Mouse (Mus musculus): ENCODE results near the gene St6galnac5. TPM values are rescaled to one million over a fixed set of nuclear protein-coding genes. Genes with fewer than 3 reads are reported as not detected.

St6galnac5 gene
- total and polyA plus RNA-seq, 3 experiments, result 0.04 TPM; not detected in 2

DNA sequence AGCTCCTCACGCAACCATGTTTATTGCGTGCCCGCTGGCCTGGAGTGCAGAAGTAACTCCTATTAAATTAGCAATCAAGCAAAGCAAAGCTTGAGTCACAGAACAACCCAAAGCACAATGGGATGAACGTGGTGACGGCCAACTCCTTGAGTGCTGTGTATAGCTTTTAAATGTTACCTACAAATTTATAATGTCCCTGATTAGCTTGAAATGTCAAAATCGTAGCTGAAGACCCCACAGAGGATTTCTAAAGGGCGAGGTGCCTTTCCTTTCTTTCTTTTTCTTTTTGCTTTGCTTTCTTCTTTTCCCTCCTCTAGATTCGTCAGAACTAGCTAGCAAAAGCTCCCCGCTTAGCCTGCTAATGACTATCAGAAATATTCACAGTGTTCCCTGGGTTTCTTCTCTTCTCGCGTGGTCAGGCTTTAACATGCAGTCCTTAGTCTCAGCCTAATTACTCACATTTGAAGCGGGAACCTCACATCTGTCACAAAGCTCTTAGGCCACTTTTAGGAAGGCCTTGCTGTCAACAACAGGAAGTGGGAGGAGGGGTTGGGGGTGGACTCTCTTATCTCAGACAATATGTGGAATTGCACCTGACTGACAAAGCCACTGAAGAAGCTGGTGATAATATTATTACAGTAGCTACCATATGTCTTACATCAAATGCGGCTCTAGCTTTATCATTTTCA, 53.6 kb downstream of the St6galnac5 start:
- H3K4me2 ChIP-seq (ENCODE audit: insufficient read depth, low read depth, poor library complexity, severe bottlenecking), result peak overlapping the region; percentile 83
- H3K9ac ChIP-seq (ENCODE audit: insufficient read depth, low read depth), result peak overlapping the region; percentile 67
- dilution Hi-C loops (cut with MboI; ENCODE audit: extremely low pct_ligation_motif_present, extremely low pct_unique_long_range_greater_than_20kb, low sequenced_read_pairs), result no loop called here
- peak overlapping the region; percentile 34 for H3K27ac ChIP-seq (ENCODE audit: insufficient read depth, low read depth)
- peaks cover 0 to 3% of the 10 kb centered on the region in 2 experiments for H3K36me3 ChIP-seq (replicated peaks in 1 of 2; ENCODE audit: control insufficient read depth in 1 of 2, insufficient read depth in 1 of 2, low read length in 1 of 2)
- no peaks in the 10 kb centered on the region for H3K9me3 ChIP-seq (replicated peaks; ENCODE audit: low read length)
- DNase-seq (ENCODE audit: extremely low read depth), result peak; percentile 96
- in situ Hi-C loops (cut with MboI; ENCODE audit: low pct_ligation_motif_present, low pct_unique_long_range_greater_than_20kb, low sequenced_read_pairs), result no loop called here
- H3K4me3 ChIP-seq (replicated peaks in 1 of 3; ENCODE audit: low read depth in 2 of 3, low read length in 2 of 3, poor library complexity in 1 of 3), result peak overlapping the region; percentile 15 to 71 (median 57)
- H3K4me1 ChIP-seq (ENCODE audit: control insufficient read depth in 1 of 2, insufficient read depth in 2 of 2), result peaks cover 21 to 63% of the 10 kb centered on the region in 2 experiments
- TF ChIP-seq HCFC1 (IDR thresholded peaks at IDR 0.05; ENCODE audit: low read depth, low read length) (peak; percentile 71), EP300 (IDR thresholded peaks at IDR 0.05; ENCODE audit: low read length) (peak; percentile 61), CHD1 (IDR thresholded peaks at IDR 0.05; ENCODE audit: low read depth, low read length) (no peak), USF2 (conservative IDR thresholded peaks at IDR 0.05; ENCODE audit: low read depth, low read length) (no peak), ZKSCAN1 (IDR thresholded peaks at IDR 0.05; ENCODE audit: borderline replicate concordance, low read depth, low read length) (no peak), POLR2A (IDR thresholded peaks at IDR 0.05; ENCODE audit: low read depth, low read length) (peak; percentile 80), UBTF (IDR thresholded peaks at IDR 0.05; ENCODE audit: low read depth, low read length) (no peak), ELF1 (IDR thresholded peaks at IDR 0.05; ENCODE audit: low read depth, low read length) (peak; percentile 89), MXI1 (IDR thresholded peaks at IDR 0.05; ENCODE audit: low read depth, low read length) (peak; percentile 84), ZC3H11A (IDR thresholded peaks at IDR 0.05; ENCODE audit: low read depth, low read length) (no peak), ZNF384 (IDR thresholded peaks at IDR 0.05; ENCODE audit: low read depth, low read length) (no peak), GABPA (IDR thresholded peaks at IDR 0.05; ENCODE audit: insufficient replicate concordance, low read depth, low read length) (no peak), TCF12 (IDR thresholded peaks at IDR 0.05; ENCODE audit: low read depth, low read length) (peak; percentile 86), MAFK (IDR thresholded peaks at IDR 0.05; ENCODE audit: insufficient replicate concordance, low read length) (peak; percentile 4; the same call in 1 of the 2 replicates), RCOR1 (conservative IDR thresholded peaks at IDR 0.05; ENCODE audit: low read depth, low read length) (peak; percentile 79), BHLHE40 (IDR thresholded peaks at IDR 0.05; ENCODE audit: low read depth, low read length) (peak; percentile 84), USF1 (IDR thresholded peaks at IDR 0.05; ENCODE audit: low read depth, low read length) (no peak), NRF1 (IDR thresholded peaks at IDR 0.05; ENCODE audit: low read depth, low read length) (no peak), CHD2 (IDR thresholded peaks at IDR 0.05; ENCODE audit: low read length) (peak; percentile 98), NELFE (IDR thresholded peaks at IDR 0.05; ENCODE audit: low read depth, low read length) (peak; percentile 74), POLR2AphosphoS2 (IDR thresholded peaks at IDR 0.05; ENCODE audit: low read depth, low read length) (no peak; the same call in 1 of the 2 replicates), MAX (IDR thresholded peaks at IDR 0.05; ENCODE audit: low read length) (peak; percentile 84), KAT2A (IDR thresholded peaks at IDR 0.05; ENCODE audit: insufficient replicate concordance, low read length) (0 out of 2 replicates have a peak, but pooled peaks have one; percentile 55), MEF2A (IDR thresholded peaks at IDR 0.05; ENCODE audit: borderline replicate concordance, low read depth, low read length) (peak; percentile 81), JUND (conservative IDR thresholded peaks at IDR 0.05; ENCODE audit: low read depth, low read length) (no peak), ETS1 (conservative IDR thresholded peaks at IDR 0.05; ENCODE audit: low read depth, low read length) (peak; percentile 80), SIN3A (IDR thresholded peaks at IDR 0.05; ENCODE audit: low read length) (peak; percentile 65; the same call in 1 of the 2 replicates), JUN (IDR thresholded peaks at IDR 0.05; ENCODE audit: insufficient read depth, low read depth, low read length) (no peak), ZMIZ1 (IDR thresholded peaks at IDR 0.05; ENCODE audit: low read depth, low read length) (peak; percentile 61), PAX5 (IDR thresholded peaks at IDR 0.05; ENCODE audit: low read length) (no peak), E2F4 (IDR thresholded peaks at IDR 0.05; ENCODE audit: insufficient replicate concordance, low read depth, low read length) (peak; percentile 84; the same call in 1 of the 2 replicates), CTCF (conservative IDR thresholded peaks at IDR 0.05 in 1 of 2, IDR thresholded peaks at IDR 0.05 in 1 of 2; ENCODE audit: low read depth in 2 of 2, low read length in 2 of 2) (no peak), SMC3 (IDR thresholded peaks at IDR 0.05; ENCODE audit: low read depth, low read length) (no peak), IRF4 (IDR thresholded peaks at IDR 0.05; ENCODE audit: low read depth, low read length) (peak; percentile 85), RAD21 (IDR thresholded peaks at IDR 0.05; ENCODE audit: low read depth, low read length) (no peak), MYC (IDR thresholded peaks at IDR 0.05; ENCODE audit: low read depth, low read length) (peak; percentile 93), MAZ (IDR thresholded peaks at IDR 0.05; ENCODE audit: low read depth, low read length) (peak; percentile 49; the same call in 1 of the 2 replicates), TBP (conservative IDR thresholded peaks at IDR 0.05; ENCODE audit: low read depth, low read length) (peak; percentile 91)
- H3K27me3 ChIP-seq (replicated peaks), result no peaks in the 10 kb centered on the region
- no peaks in the 10 kb centered on the region for H3K79me2 ChIP-seq (replicated peaks; ENCODE audit: control insufficient read depth, extremely low read depth, insufficient read depth, poor library complexity, severe bottlenecking)

Data from CH12.LX (cell line).